Mouse (Mus musculus): Measurements from ENCODE around the gene Gps2. TPM values are rescaled to one million over a fixed set of nuclear protein-coding genes. Genes with fewer than 3 reads are reported as not detected.
"Not testable (repeated sequence)": the region's sequence is repeated elsewhere in the genome, so short reads cannot be mapped to it uniquely, and the experiment has no call there.

Gps2 gene
- polyA plus RNA-seq, 1 experiment, result 38.0 TPM

- H3K36me3 ChIP-seq (ENCODE audit: control insufficient read depth, insufficient read depth), result peaks cover 54% of the 10 kb centered on the region
- TF ChIP-seq MAX (IDR thresholded peaks at IDR 0.05; ENCODE audit: low read depth) (no peak), POLR2AphosphoS2 (IDR thresholded peaks at IDR 0.05; ENCODE audit: insufficient read length, low read depth) (peak; percentile 56)
These were observed 1.3 kb downstream of the Gps2 start for GRCm38 (mm10) chr11:69914917-69915430.

GRCm38 (mm10) chr11:69915667-69916627 lies 2.3 kb downstream of the Gps2 start:
- peak overlapping the region; percentile 79 for H3K4me2 ChIP-seq (ENCODE audit: low read depth)
- peaks cover 58% of the 10 kb centered on the region for H3K79me2 ChIP-seq (ENCODE audit: control insufficient read depth, insufficient read depth)
- no peak overlapping the region for H3ac ChIP-seq (ENCODE audit: control insufficient read depth, insufficient read length)
- peaks cover 45% of the 10 kb centered on the region for H3K36me3 ChIP-seq (ENCODE audit: control insufficient read depth, insufficient read depth)
- no peak for TF ChIP-seq CEBPB (IDR thresholded peaks at IDR 0.05; ENCODE audit: insufficient read depth, poor library complexity, severe bottlenecking)
- no peak for TF ChIP-seq TCF12 (IDR thresholded peaks at IDR 0.05; ENCODE audit: insufficient read depth, poor library complexity, severe bottlenecking)
- no peak for TF ChIP-seq MAX (IDR thresholded peaks at IDR 0.05; ENCODE audit: low read depth)
- peak; percentile 25 for TF ChIP-seq POLR2A (IDR thresholded peaks at IDR 0.05; ENCODE audit: insufficient read length, low read depth)
- peak; percentile 73 for TF ChIP-seq POLR2AphosphoS2 (IDR thresholded peaks at IDR 0.05; ENCODE audit: insufficient read length, low read depth)
- TF ChIP-seq REST (IDR thresholded peaks at IDR 0.05; ENCODE audit: insufficient read depth, insufficient read length), result no peak
- no peak for TF ChIP-seq MYOD1 (IDR thresholded peaks at IDR 0.05; ENCODE audit: control insufficient read depth in 1 of 3, insufficient read length in 2 of 3, low read depth in 2 of 3)
- no peak overlapping the region for H3K4me3 ChIP-seq
- H3K27me3 ChIP-seq (ENCODE audit: control insufficient read depth, insufficient read depth, insufficient read length), result no peaks in the 10 kb centered on the region

More at GRCm38 (mm10) chr11:69914917-69915430, 1.3 kb downstream of the Gps2 start:
- peak overlapping the region; percentile 69 for H3ac ChIP-seq (ENCODE audit: control insufficient read depth, insufficient read length)
- H3K4me3 ChIP-seq, result peak overlapping the region; percentile 50
- H3K79me2 ChIP-seq (ENCODE audit: control insufficient read depth, insufficient read depth), result peaks cover 51% of the 10 kb centered on the region
- peak overlapping the region; percentile 79 for H3K4me2 ChIP-seq (ENCODE audit: low read depth)
- no peaks in the 10 kb centered on the region for H3K27me3 ChIP-seq (ENCODE audit: control insufficient read depth, insufficient read depth, insufficient read length)

GRCm38 (mm10) chr11:69916652-69917378 lies 3.1 kb downstream of the Gps2 start:
- H3ac ChIP-seq (ENCODE audit: control insufficient read depth, insufficient read length); H3K27me3 ChIP-seq (ENCODE audit: control insufficient read depth, insufficient read depth, insufficient read length); H3K4me2 ChIP-seq (ENCODE audit: low read depth); H3K4me3 ChIP-seq: not testable (repeated sequence)
- H3K79me2 ChIP-seq (ENCODE audit: control insufficient read depth, insufficient read depth), result peaks cover 58% of the 10 kb centered on the region
- peaks cover 45% of the 10 kb centered on the region for H3K36me3 ChIP-seq (ENCODE audit: control insufficient read depth, insufficient read depth)

GRCm38 (mm10) chr11:69917379-69917948 lies 3.8 kb downstream of the Gps2 start:
- Histone ChIP-seq H3K4me2 (ENCODE audit: low read depth) (no peak overlapping the region), H3K4me3 (no peak overlapping the region), H3K79me2 (ENCODE audit: control insufficient read depth, insufficient read depth) (peaks cover 58% of the 10 kb centered on the region), H3K36me3 (ENCODE audit: control insufficient read depth, insufficient read depth) (peaks cover 40% of the 10 kb centered on the region), H3K27me3 (ENCODE audit: control insufficient read depth, insufficient read depth, insufficient read length) (no peaks in the 10 kb centered on the region), H3ac (ENCODE audit: control insufficient read depth, insufficient read length) (no peak overlapping the region)
- no peak for TF ChIP-seq TCF3 (IDR thresholded peaks at IDR 0.05; ENCODE audit: insufficient read length, low read depth)
- TF ChIP-seq POLR2A (IDR thresholded peaks at IDR 0.05; ENCODE audit: insufficient read length, low read depth), result no peak
- TF ChIP-seq POLR2AphosphoS2 (IDR thresholded peaks at IDR 0.05; ENCODE audit: insufficient read length, low read depth), result no peak
- no peak for TF ChIP-seq MYOD1 (IDR thresholded peaks at IDR 0.05; ENCODE audit: control insufficient read depth in 1 of 3, insufficient read length in 2 of 3, low read depth in 2 of 3)
- no peak for TF ChIP-seq SRF (IDR thresholded peaks at IDR 0.05; ENCODE audit: control insufficient read depth, insufficient read length, low read depth)
- no peak for TF ChIP-seq USF1 (IDR thresholded peaks at IDR 0.05; ENCODE audit: low read depth)
- no peak for TF ChIP-seq MAX (IDR thresholded peaks at IDR 0.05; ENCODE audit: low read depth)
- no peak for TF ChIP-seq MYOG (IDR thresholded peaks at IDR 0.05; ENCODE audit: control insufficient read depth in 1 of 3, insufficient read depth in 1 of 3, insufficient read length in 2 of 3, low read depth in 2 of 3)
- TF ChIP-seq TCF12 (IDR thresholded peaks at IDR 0.05; ENCODE audit: insufficient read depth, poor library complexity, severe bottlenecking), result no peak
- TF ChIP-seq E2F4 (IDR thresholded peaks at IDR 0.05; ENCODE audit: insufficient read depth), result no peak
- TF ChIP-seq CEBPB (IDR thresholded peaks at IDR 0.05; ENCODE audit: insufficient read depth, poor library complexity, severe bottlenecking), result no peak
- TF ChIP-seq REST (IDR thresholded peaks at IDR 0.05; ENCODE audit: insufficient read depth, insufficient read length), result no peak

GRCm38 (mm10) chr11:69918118-69918517 lies 4.4 kb downstream of the Gps2 start:
- Histone ChIP-seq H3K4me3 (no peak overlapping the region), H3ac (ENCODE audit: control insufficient read depth, insufficient read length) (no peak overlapping the region), H3K4me2 (ENCODE audit: low read depth) (peak overlapping the region; percentile 87), H3K79me2 (ENCODE audit: control insufficient read depth, insufficient read depth) (peaks cover 58% of the 10 kb centered on the region), H3K27me3 (ENCODE audit: control insufficient read depth, insufficient read depth, insufficient read length) (no peaks in the 10 kb centered on the region), H3K36me3 (ENCODE audit: control insufficient read depth, insufficient read depth) (peaks cover 39% of the 10 kb centered on the region)
- TF ChIP-seq POLR2AphosphoS2 (IDR thresholded peaks at IDR 0.05; ENCODE audit: insufficient read length, low read depth), result peak; percentile 52
- TF ChIP-seq USF1 (IDR thresholded peaks at IDR 0.05; ENCODE audit: low read depth), result no peak
- TF ChIP-seq SRF (IDR thresholded peaks at IDR 0.05; ENCODE audit: control insufficient read depth, insufficient read length, low read depth), result no peak
- TF ChIP-seq MYOD1 (IDR thresholded peaks at IDR 0.05; ENCODE audit: control insufficient read depth in 1 of 3, insufficient read length in 2 of 3, low read depth in 2 of 3), result no peak
- TF ChIP-seq POLR2A (IDR thresholded peaks at IDR 0.05; ENCODE audit: insufficient read length, low read depth), result no peak
- no peak for TF ChIP-seq TCF12 (IDR thresholded peaks at IDR 0.05; ENCODE audit: insufficient read depth, poor library complexity, severe bottlenecking)
- no peak for TF ChIP-seq REST (IDR thresholded peaks at IDR 0.05; ENCODE audit: insufficient read depth, insufficient read length)
- no peak for TF ChIP-seq CEBPB (IDR thresholded peaks at IDR 0.05; ENCODE audit: insufficient read depth, poor library complexity, severe bottlenecking)

Data from myocyte (in vitro differentiated cells).